Mouse (Mus musculus) kidney, adult 9 months (tissue): ENCODE data around the gene Add1.

Experiments
- DNase-seq: peaks from one replicate; pipeline ENCODE4 v3.0.0; 2022

Add1 gene

GRCm38 (mm10) chr5:34573268-34574221 is at the start of gene Add1:
Gene Add1 (plus strand): TSS chr5:34573664.
- DNase-seq: peak; percentile 98

GRCm38 (mm10) chr5:34523958-34524485 is 49.4 kb upstream of the Add1 start:
- DNase-seq: no peak

- DNase-seq: no peak
These were observed 49.0 kb upstream of the Add1 start for GRCm38 (mm10) chr5:34524511-34524910.

GRCm38 (mm10) chr5:34525663-34526476 is 47.6 kb upstream of the Add1 start, which contains the start of gene Sh3bp2:
Gene Sh3bp2 (plus strand): TSS chr5:34525838.
- DNase-seq: peak; percentile 96

GRCm38 (mm10) chr5:34526477-34526775 is 47.0 kb upstream of the Add1 start:
- DNase-seq: no peak

- DNase-seq: no peak
These were observed 46.1 kb upstream of the Add1 start for GRCm38 (mm10) chr5:34527352-34527751.

- no peak for DNase-seq
These were observed 44.7 kb upstream of the Add1 start for GRCm38 (mm10) chr5:34528724-34529123.

- no peak for DNase-seq
These were observed 43.3 kb upstream of the Add1 start for GRCm38 (mm10) chr5:34530116-34530515.

- peak; percentile 76 for DNase-seq
These were observed 42.8 kb upstream of the Add1 start for GRCm38 (mm10) chr5:34530687-34531086.

GRCm38 (mm10) chr5:34533066-34533465 is 40.4 kb upstream of the Add1 start:
- no peak for DNase-seq

GRCm38 (mm10) chr5:34533820-34534219 is 39.6 kb upstream of the Add1 start:
- DNase-seq: no peak

- no peak for DNase-seq
These were observed 38.5 kb upstream of the Add1 start for GRCm38 (mm10) chr5:34534776-34535581.

GRCm38 (mm10) chr5:34535831-34536230 is 37.6 kb upstream of the Add1 start:
- no peak for DNase-seq

- no peak for DNase-seq
These were observed 35.4 kb upstream of the Add1 start for GRCm38 (mm10) chr5:34538079-34538478.

GRCm38 (mm10) chr5:34538527-34538926 is 34.9 kb upstream of the Add1 start:
- DNase-seq: no peak

GRCm38 (mm10) chr5:34539121-34539520 is 34.3 kb upstream of the Add1 start:
- DNase-seq: no peak

GRCm38 (mm10) chr5:34542166-34542565 is 31.3 kb upstream of the Add1 start:
- no peak for DNase-seq

- no peak for DNase-seq
These were observed 30.4 kb upstream of the Add1 start for GRCm38 (mm10) chr5:34543114-34543513.

GRCm38 (mm10) chr5:34547410-34547809 is 26.1 kb upstream of the Add1 start:
- DNase-seq: peak; percentile 68

GRCm38 (mm10) chr5:34549135-34549482 is 24.4 kb upstream of the Add1 start:
- DNase-seq: no peak

- DNase-seq: peak; percentile 31
These were observed 23.8 kb upstream of the Add1 start for GRCm38 (mm10) chr5:34549483-34550221.

- DNase-seq: no peak
These were observed 23.2 kb upstream of the Add1 start for GRCm38 (mm10) chr5:34550251-34550650.
